Mouse (Mus musculus): ENCODE data around the gene Mgat2. TPM values are rescaled to one million over a fixed set of nuclear protein-coding genes. Genes with fewer than 3 reads are reported as not detected.
A peak's percentile ranks its signal among the peaks of the same experiment; 100 is the strongest.

Mgat2 gene
- total RNA-seq, 2 experiments from 2014 or later = 145 to 149 TPM

DNA sequence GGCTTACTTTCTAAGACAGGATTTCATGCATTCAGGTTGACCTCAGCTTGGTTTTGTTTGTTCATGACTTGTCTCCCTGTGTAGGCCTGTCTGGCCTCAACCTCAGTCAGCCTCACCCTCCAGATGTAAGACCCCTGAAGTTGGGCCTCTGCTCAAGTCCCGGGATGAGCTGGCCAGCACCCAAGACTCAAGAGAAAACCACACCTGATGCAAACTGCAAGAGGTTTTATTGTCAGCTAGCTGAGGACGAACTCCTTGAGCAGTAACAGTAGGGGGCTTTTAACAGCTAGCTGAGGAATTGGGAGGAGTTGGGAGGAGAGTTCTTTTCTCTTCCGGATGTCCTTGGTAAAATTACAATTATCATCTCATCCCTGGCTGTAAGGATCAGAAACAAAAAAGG is 6.4 kb upstream of the Mgat2 start:
- ATAC-seq (replicated peaks; ENCODE audit: poor library complexity) = no peak

DNA sequence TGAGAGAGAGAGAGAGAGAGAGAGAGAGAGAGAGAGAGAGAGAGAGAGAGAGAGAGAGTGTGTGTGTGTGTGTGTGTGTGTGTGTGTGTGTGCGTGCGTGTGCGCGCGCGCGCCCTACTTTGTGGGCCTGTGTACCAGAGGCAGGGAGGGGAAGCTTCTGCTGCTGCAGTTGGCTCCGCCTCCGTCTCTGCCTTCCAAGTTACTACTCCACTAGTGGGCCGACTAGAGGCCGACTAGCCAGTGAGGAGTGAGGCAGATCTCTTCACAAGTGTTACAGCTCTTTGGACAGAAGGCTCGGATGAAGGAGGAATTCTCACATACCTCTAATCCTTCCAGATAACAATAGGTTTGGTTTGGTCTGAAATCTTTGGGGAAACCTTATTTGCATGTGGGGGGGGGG is 4.6 kb upstream of the Mgat2 start:
- ATAC-seq (replicated peaks; ENCODE audit: poor library complexity) = no peak

DNA sequence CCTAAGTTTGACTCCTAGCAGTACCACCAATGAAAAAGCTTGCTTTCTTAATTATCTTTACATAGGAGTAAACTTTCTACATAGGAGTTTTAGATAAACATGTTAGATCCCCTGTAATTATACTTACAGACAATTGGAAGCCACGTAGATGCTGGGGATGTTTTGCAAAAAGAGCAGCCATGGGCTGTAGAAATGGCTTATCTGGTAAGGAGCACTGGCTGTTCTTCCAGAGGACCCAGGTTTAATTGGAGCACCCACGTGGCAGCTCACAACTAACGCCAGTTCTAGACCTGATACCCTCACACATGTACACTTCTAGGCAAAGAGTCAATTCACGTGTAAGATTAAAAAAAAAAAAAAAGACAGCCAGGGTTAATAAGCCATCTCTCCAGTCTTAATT is 2.2 kb upstream of the Mgat2 start:
- no peak for ATAC-seq (replicated peaks; ENCODE audit: poor library complexity)

DNA sequence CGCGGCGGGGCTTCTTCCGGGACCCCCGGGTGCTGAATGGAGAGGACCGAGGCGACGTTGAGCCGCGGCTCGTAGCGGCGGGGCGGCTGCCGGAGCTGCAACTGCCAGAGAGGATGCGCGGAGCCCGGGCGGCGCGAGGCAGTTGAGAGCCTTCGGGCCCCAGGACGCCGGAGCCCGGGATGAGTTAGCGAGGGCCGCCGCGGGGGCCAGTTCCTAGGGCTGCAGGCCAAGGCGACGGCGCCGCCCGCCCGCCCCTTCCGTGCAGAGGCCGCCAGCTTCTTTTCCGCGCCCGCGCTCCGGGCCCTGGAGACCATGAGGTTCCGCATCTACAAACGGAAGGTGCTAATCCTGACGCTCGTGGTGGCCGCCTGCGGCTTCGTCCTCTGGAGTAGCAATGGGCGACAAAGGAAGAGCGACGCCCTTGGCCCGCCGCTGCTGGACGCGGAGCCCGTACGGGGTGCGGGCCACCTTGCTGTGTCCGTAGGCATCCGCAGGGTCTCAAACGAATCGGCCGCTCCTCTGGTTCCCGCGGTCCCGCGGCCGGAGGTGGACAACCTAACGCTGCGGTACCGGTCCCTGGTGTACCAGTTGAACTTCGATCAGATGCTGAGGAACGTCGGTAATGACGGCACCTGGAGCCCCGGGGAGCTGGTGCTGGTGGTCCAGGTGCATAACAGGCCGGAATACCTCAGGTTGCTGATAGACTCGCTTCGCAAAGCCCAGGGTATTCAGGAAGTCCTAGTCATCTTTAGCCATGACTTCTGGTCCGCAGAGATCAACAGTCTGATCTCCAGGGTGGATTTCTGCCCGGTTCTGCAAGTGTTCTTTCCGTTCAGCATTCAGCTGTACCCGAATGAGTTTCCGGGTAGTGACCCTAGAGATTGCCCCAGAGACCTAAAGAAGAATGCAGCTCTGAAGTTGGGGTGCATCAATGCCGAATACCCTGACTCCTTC is 662 bp downstream of the Mgat2 start:
- peak; percentile 33 for ATAC-seq (replicated peaks; ENCODE audit: poor library complexity)

DNA sequence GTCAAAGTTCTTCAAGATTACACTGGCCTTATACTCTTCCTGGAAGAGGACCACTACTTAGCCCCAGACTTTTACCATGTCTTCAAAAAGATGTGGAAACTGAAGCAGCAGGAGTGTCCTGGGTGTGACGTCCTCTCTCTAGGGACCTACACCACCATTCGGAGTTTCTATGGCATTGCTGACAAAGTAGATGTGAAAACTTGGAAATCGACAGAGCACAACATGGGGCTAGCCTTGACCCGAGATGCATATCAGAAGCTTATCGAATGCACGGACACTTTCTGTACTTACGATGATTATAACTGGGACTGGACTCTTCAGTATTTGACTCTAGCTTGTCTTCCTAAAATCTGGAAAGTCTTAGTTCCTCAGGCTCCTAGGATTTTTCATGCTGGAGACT is 1.4 kb downstream of the Mgat2 start:
- ATAC-seq (replicated peaks; ENCODE audit: poor library complexity) = no peak

DNA sequence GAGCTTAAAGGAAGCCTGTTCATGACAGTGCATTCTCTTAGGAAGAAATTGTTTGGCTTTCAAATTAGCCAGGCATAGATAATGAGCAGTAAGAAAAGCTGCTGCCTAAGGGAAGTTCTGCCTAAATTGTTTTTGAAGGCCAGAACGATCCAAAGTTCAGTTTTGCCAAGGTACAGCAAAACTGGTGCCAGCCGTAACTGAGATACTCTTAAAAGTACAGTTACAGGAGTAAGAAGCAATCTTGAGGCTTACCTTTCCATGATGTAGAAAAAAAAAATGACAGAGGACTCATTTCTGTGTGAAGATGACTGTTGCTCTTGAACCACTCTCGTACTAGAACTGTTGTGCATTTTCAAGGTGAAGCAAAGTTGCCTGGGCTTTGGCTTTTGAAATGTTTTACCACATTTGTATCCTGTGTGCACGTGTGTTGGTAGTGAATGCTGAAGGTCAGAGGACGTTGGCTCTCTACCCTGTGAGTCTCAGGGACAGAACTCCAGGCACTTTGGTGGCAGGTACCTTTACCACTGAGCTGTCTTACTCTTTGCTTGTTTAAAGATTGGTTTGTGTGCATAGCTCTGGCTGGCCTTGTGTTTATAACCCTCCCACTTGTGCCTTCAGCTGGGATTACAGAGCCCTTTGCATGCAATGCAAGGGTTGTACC is 3.0 kb downstream of the Mgat2 start:
- ATAC-seq (replicated peaks; ENCODE audit: poor library complexity) = no peak

DNA sequence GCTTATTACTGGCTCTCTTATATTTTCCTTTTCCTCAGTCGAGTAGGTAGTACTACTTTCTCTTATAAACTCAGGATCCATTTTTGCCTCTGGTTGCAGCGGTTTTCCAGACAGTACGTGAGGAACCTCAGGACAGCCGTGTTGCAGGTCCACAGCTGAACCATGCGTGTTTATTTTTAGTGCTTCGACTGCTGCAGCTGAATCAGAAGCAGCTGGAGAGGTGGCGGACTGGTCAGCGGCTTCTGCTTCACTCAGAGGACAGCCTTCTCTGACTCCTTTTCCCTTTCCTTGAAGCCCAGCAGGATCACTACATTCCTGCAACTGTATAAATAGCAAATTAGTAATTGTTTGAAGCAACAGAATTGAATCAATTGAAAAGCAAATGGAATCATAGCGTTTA is 6.1 kb downstream of the Mgat2 start:
- no peak for ATAC-seq (replicated peaks; ENCODE audit: poor library complexity)

DNA sequence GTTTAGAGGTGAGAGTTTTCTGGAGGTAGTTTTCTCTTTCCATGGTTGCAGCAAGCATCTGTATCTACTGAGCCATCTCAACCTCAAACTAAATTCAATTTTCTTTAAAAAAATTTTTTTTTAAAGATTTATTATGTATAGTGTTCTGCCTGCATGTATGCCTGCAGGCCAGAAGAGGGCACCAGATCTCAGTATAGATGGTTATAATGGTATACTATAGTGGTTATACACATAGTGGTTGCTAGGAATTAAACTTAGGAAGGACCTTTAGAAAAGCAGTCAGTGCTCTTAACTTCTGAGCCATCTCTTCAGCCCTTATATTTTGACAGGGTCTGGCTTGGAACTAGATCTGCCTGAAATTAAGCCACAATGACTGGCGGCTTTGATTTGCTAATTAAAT is 6.6 kb downstream of the Mgat2 start:
- peak; percentile 83 for ATAC-seq (replicated peaks; ENCODE audit: poor library complexity)

DNA sequence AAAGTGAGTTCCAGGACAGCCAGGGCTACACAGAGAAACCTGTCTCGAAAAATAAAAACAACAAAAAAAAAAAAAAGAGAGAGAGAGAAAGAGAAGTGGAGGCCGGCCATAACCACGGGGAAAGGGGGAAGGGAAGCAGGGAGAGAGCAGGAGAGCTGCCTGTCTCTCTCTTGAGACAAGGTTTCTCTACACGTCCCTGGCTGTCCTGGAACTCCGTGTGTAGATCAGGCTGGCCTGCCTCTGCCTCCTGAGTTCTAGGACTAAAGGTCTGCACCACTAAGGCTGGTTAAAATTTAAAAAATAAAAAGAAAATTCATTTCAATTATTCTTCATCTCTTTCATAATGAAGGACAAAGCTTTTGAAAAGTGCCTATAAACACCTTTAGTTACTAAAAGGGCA is 7.4 kb downstream of the Mgat2 start:
- ATAC-seq (replicated peaks; ENCODE audit: poor library complexity) = no peak

DNA sequence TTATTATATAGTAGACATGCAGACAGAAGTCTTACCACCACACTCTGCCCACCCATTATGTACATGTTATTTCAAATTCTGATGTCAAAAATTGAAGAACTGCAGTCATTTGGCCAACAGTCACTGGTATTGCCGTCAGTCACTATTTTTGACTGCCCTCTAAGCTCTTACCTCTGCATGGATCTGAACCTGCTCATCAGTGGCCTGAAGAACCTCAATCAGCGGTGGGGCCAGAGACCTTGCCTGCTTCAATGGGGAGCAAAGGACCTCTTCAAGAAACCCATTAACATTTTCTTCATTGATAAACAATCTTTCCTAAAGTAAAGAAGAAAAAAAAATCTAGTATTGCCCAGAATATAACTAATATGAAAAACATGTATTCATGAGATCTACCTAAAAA is 8.7 kb downstream of the Mgat2 start:
- no peak for ATAC-seq (replicated peaks; ENCODE audit: poor library complexity)

DNA sequence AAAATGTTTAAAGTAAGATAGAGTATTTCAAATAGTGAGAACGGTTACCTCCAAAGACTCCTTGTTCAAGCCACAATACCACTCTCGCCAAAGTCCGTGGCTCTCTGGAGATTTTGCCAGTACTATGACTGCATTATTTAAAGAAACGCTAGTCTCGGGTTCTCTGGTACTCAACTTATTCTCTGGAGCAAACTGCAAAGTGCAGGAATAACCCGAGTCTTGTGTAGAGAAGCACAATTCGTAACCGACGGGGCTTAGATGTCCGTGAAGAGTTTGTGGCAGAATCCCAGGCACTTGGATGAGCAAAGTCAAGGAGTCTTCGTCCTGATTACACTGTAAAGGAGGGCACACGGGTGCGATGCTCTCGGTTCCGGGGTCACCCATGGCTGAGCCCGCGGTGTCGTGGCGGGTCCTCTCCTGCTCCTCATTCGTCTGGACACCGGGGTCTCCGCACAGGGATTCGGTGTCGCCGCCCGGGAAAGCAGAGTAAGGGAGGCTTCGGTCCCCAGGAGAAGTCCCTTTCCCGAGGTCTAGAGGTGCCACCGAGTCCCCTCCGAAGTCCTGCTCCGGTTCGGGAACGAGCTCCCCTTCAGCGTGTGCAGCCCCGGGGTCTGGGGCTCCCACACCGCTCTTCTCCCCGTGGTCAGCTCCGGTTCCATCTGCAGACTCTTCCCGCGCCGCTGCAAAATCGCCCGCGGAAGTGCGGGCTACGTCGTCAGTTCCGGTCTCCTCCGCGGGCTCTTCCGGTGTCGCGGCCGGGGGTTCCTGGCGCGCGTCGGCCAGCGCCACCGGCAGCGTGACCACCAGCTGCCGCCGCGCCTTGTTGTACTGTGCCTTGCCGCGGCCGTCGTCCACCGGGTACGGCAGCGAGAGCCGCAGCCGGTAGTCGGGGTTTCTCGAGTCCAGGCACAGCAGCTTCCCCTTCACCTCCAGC is 12.8 kb downstream of the Mgat2 start, which contains the start of gene Gm49383:
Gene Gm49383, minus strand, starts transcription at position 661 of the 934 bp plus-strand sequence.
- peak; percentile 71 for ATAC-seq (replicated peaks; ENCODE audit: poor library complexity)

DNA sequence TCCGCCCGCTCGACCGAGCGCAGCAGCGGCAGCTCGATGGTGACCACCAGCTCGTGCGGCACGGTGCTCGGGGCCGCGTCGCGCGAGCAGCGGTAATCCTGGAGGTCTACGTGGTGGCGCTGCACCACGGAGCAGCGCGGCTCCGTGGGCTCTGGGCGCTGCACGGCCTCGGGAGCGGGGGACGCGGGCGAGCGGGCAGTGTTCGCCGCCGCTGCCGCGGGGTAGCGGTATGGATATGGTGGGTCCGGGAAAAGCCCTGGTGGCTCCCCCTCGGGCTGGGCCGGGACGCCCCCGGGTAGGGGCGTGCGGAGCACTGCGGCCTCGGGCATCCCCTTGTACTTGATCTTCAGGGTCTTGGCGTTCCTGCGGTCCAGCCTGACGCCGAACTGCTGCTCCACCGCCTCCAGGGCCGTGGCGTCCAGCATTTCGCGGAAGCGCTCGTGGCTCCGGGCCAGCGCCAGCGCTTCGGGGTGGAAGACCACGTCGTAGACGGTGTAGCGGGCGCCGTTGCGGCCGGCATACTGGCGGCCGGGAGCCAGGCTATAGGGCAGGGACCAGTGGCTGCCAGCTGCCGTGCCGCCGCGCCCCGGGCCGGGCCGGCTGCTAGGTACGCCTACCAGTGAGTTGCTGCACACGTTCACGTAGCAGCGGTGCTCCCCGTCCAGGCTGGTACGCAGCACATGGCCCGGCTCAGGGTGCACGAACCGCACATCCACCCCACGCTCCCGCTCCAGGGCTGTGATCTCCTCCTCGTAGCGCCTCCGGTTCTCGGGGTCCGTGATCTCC is 13.6 kb downstream of the Mgat2 start:
- ATAC-seq (replicated peaks; ENCODE audit: poor library complexity) = peak; percentile 67

DNA sequence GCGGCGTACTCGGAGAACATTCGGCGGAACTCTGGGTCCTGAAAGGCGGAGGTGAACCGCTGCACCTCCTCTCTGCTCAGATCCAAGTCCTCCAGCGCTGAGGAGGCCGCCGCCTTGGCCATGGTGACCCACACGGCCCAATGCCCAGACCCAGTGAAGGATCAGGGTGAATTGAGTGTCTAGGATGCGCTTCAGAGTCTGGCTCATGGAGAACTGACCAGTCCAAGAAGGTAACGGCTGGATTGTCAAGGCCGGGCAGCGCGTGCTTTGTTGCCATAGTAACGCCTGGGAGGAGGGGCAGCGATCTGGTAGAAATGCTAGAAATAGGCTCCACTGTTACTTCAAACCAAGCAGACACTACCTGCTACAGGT is 14.2 kb downstream of the Mgat2 start, which contains the start of gene Dnaaf2:
Gene Dnaaf2, minus strand, starts transcription at position 266 of the 372 bp plus-strand sequence.
- peak; percentile 35 for ATAC-seq (replicated peaks; ENCODE audit: poor library complexity)

DNA sequence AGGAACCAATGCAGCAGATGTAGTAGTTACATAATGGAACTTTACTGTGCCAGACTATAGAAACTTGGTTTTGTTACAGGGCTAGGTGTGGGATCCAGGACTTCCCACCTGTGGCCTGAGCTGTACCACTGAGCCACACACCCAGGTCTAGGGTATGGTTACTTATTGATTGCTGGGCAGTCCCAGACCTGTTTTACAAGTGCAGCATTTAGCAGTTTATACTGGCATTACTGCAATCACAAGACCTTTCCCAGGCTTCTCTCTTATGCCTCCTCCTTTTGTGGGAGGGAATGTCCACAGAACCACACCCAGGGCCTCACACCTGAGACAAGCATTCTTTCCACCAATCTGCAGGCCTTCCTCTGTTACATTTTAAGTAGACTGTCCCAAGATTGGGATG is 15.0 kb downstream of the Mgat2 start:
- ATAC-seq (replicated peaks; ENCODE audit: poor library complexity) = no peak

DNA sequence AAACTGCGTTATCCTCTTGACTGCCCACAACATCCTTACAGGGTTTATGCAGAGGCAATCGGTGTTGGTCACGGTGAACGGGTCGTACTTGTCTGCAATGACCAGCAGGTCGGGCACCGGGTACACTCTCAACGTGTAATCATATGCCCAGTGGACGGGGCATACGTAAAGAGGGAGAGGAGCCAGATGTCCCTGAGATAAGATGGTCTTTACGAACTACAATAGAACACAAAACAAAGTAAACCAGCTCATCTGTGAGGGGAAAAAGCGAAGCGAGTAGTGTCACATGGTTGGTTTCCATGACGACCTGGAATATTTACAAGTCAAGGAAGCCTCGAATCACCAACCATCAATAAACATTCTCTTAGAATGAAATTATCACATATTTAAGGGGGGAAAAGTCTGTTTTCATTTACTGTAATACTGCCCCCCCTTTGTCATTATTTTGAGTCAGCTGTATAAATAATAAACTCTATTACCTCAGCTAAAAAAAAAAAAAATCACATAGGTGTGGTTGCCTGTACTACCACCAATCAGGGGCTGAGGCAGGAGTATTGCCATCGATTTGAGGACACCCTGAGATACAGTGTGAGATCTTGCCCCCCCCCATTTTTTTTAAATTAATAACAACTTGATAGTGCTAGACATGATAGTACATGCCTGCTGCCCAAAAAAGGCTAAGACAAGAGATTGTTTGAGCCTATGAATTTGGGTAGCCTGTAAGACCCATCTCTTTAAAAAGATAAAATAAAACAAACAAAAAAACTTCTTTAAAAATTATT is 20.3 kb downstream of the Mgat2 start, which contains the start of gene Gm49384:
Gene Gm49384, minus strand, starts transcription at position 216 of the 782 bp plus-strand sequence.
- ATAC-seq (replicated peaks; ENCODE audit: poor library complexity) = no peak

DNA sequence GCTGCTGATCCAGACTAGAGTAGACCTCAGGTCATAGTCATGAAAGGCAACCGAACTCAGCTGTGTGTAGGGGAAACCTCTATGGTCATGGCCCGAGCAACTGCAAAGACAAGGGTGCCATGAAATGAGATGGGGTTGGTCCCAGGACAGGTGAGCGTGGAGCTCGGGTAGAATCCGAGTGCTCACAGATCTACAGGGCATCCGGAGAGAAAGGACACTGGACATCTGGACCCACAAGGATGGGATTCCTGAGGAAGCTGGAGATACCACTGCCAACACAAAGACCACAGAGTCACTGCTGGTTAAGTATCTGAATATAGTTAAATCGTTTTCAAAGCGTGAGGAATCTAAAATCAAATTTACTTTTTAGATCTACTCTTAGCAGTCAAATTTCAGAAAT is 23.4 kb downstream of the Mgat2 start:
- no peak for ATAC-seq (replicated peaks; ENCODE audit: poor library complexity)

DNA sequence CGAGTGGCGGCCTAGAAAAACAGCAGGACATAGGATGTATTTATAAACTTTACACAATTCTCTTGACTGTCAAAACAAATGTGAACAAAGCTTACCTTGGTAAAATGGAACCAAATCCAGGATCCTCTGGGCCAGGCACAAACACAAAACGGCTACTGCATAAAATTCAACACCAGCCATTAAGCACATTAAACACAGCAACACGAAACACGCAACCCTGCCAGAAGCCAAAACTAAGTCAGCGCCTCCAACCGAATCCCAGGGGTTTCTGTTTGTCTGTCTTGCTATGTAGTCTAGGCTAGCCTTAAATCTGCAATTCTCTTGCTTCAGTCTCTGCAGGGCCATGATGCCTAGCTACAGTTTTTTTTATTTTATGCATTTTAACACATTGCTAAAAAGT is 24.0 kb downstream of the Mgat2 start:
- ATAC-seq (replicated peaks; ENCODE audit: poor library complexity) = no peak

DNA sequence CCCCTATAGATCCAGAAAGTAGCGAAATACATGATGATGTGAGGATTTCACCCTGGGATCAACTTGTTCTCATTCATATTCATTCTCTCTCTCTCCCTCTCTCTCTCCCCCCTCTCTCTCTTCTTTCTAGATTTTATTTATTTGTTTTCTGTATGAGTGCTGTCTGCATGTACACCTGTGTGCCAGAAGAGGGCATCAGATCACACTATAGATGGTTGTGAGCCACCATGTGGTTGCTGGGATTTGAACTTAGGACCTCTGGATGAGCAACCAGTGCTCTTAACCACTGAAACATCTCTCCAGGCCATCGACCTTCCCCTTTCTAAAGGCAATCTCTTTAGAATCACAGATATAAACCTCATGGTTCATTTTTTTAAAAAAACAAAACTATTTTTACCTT is 24.6 kb downstream of the Mgat2 start:
- no peak for ATAC-seq (replicated peaks; ENCODE audit: poor library complexity)
